Mouse (Mus musculus): ENCODE measurements at regions not wholly inside any gene's neighbourhood (a gene's known extent, or its start where the extent isn't known, plus 50 kb on each side); places are given as distances from the start of the nearest gene placed in this dataset.

DNA sequence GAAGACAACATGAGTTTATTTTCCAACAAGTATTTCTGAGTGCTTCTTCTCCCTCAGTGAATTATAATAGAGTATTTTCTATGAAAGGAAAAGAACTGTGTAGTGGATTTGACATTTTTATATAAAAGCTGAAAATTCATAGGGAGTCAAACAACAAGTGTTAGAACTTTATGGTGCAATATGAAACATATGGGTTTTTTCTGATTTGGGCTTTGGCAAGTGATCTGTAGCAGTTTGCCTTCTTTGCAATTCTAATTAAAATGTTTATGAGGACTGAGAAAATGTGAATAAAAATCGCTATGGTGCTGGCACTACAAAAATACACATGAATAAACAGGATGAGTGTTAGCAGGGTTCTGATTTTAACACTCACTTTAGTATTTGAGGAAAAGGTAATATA lies 341.0 kb downstream of the Gabrg1 start:
- no peak for DNase-seq (ENCODE audit: low spot score in 2 of 2)

GRCm38 (mm10) chr5:70476076-70476475 lies 366.3 kb downstream of the Gabrg1 start:
- peak in 1 of 2 experiments; percentile 5 for DNase-seq (ENCODE audit: low spot score in 2 of 2)

- no peak for DNase-seq (ENCODE audit: low spot score in 2 of 2)
These were observed 407.8 kb downstream of the Gabrg1 start for GRCm38 (mm10) chr5:70434636-70435035.

DNA sequence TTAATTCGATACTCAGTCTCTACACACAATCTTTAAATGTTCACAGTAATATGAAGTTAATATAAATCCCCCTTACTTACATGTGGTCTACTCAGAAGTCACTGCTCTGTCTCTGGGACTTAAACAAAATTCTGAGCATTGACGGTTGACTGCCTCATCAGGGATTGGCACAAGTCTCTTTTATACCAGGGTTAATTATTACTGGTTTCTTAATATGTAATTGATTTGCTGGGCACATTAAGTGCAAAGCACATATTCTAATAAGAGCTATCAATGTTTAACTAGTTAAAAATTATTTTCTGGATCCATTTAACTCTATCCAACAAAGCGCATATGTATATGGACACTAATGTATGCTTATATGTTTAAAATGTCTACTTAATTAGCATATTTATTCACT lies 441.9 kb downstream of the Gabrg1 start:
- no peak for DNase-seq (ENCODE audit: low spot score in 2 of 2)

GRCm38 (mm10) chr5:70389926-70390325 lies 452.5 kb downstream of the Gabrg1 start:
- no peak for DNase-seq (ENCODE audit: low spot score in 2 of 2)

DNA sequence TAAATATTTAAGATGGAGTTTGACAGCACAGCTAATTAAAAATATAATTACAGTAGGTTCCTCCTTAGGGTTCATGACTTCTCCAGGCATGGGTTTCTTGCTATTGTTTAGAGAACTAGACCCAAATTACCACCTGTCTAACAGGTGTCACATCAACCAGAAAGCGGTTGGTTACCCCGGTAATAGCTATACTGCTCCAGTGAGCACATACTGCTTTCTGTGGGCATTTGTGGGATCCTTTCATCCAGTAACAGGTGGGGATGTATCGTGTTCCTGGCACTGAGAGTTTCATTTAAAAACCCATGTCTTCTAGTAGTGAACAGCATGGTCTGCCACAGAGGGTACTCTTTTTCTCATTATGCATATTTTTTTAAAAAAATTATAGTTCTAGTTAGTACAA lies 455.1 kb downstream of the Gabrg1 start:
- no peak for DNase-seq (ENCODE audit: low spot score in 2 of 2)

Measured in layer of hippocampus, adult 8-10 months (tissue).